Mouse (Mus musculus): ENCODE data around the gene Olfr669. TPM values are rescaled to one million over a fixed set of nuclear protein-coding genes. Genes with fewer than 3 reads are reported as not detected.
"Not testable (repeated sequence)": the region's sequence is repeated elsewhere in the genome, so short reads cannot be mapped to it uniquely, and the experiment has no call there.

Olfr669 gene
- not detected in 2 replicates for polyA plus RNA-seq (2012; ENCODE audit: insufficient read depth, insufficient read length, low replicate concordance, missing spikeins)

- Histone ChIP-seq H3K27ac (ENCODE audit: insufficient read depth, low read depth, low read length) (no peak within 1 kb of the TSS), H3K4me1 (ENCODE audit: control insufficient read depth, insufficient read depth, low read length) (no peaks in the 10 kb centered on the region), H3K4me3 (ENCODE audit: insufficient read depth, low read depth, low read length) (no peak within 1 kb of the TSS)
- TF ChIP-seq POLR2A (IDR thresholded peaks at IDR 0.05; ENCODE audit: insufficient read depth, low read depth, low read length) (no peak), CTCF (IDR thresholded peaks at IDR 0.05; ENCODE audit: insufficient read depth, low read depth, low read length) (no peak)
- 94% methylated on average over 1 of the region's 1 CpGs for WGBS
Observed at GRCm38 (mm10) chr7:104933940-104934339, at the start of gene Olfr669. TSS of gene Olfr669 (plus strand) at chr7:104934240.

GRCm38 (mm10) chr7:104895852-104896251 lies 38.2 kb upstream of the Olfr669 start, which contains the start of gene Olfr666:
TSS of gene Olfr666 (minus strand) at chr7:104895952.
- no peak within 1 kb of the TSS for H3K4me3 ChIP-seq (ENCODE audit: insufficient read depth, low read depth, low read length)
- no peak within 1 kb of the TSS for H3K27ac ChIP-seq (ENCODE audit: insufficient read depth, low read depth, low read length)
- WGBS, result 95% methylated on average over 2 of the region's 2 CpGs
- TF ChIP-seq POLR2A (IDR thresholded peaks at IDR 0.05; ENCODE audit: insufficient read depth, low read depth, low read length), result no peak
- TF ChIP-seq CTCF (IDR thresholded peaks at IDR 0.05; ENCODE audit: insufficient read depth, low read depth, low read length), result no peak
- H3K4me1 ChIP-seq (ENCODE audit: control insufficient read depth, insufficient read depth, low read length), result no peaks in the 10 kb centered on the region

DNA sequence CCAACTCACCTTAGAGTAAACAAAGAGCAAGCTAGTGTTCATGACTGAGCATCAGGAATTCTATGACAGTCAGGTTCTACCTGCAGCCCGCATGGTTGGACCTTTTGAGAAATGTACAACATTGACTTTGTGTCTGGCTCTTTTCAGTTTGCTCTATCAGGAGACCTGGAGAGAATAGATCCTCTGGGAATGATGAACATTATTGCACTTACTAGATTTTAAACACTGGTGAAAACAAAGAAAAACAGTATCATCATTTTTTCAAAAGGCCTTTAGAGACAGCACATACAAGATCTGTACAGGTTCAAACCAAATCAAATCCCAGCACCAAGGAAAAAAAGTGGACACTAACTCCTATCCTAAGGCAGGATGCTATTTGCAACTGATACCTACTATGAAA lies 12.7 kb upstream of the Olfr669 start, which contains the start of gene Olfr667:
TSS of gene Olfr667 (minus strand) at position 101 of the 400 bp plus-strand sequence.
- Histone ChIP-seq H3K4me1 (ENCODE audit: control insufficient read depth, insufficient read depth, low read length) (no peaks in the 10 kb centered on the region), H3K27ac (ENCODE audit: insufficient read depth, low read depth, low read length) (no peak within 1 kb of the TSS), H3K4me3 (ENCODE audit: insufficient read depth, low read depth, low read length) (no peak within 1 kb of the TSS)
- 94% methylated on average over 1 of the region's 1 CpGs for WGBS
- TF ChIP-seq CTCF (IDR thresholded peaks at IDR 0.05; ENCODE audit: insufficient read depth, low read depth, low read length), result no peak
- TF ChIP-seq POLR2A (IDR thresholded peaks at IDR 0.05; ENCODE audit: insufficient read depth, low read depth, low read length), result no peak

DNA sequence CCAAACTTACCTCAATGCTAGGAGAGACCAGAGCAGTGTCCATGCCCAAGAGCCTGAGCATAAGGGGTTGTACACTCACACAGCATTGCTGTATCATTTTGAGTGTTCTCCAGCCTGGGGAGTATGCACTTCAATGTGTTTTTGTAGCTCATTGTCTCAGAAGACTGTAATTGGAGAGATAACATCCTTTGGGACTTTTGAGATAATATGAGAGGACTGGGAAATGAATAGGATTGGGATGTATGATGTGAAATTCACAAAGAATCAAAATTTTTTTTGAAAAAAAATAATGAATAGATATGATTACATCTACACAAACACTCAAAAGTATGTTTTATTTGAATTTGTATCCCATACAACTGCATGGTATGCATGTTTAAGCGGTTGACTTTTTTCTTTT lies 6.1 kb upstream of the Olfr669 start, which contains the start of gene Olfr668:
TSS of gene Olfr668 (minus strand) at position 101 of the 400 bp plus-strand sequence.
- WGBS, result 81% methylated on average over 1 of the region's 1 CpGs
- TF ChIP-seq CTCF (IDR thresholded peaks at IDR 0.05; ENCODE audit: insufficient read depth, low read depth, low read length) (no peak), POLR2A (IDR thresholded peaks at IDR 0.05; ENCODE audit: insufficient read depth, low read depth, low read length) (no peak)
- Histone ChIP-seq H3K4me1 (ENCODE audit: control insufficient read depth, insufficient read depth, low read length) (no peaks in the 10 kb centered on the region), H3K27ac (ENCODE audit: insufficient read depth, low read depth, low read length) (no peak within 1 kb of the TSS), H3K4me3 (ENCODE audit: insufficient read depth, low read depth, low read length) (no peak within 1 kb of the TSS)

- H3K27ac ChIP-seq (ENCODE audit: insufficient read depth, low read depth, low read length); H3K4me3 ChIP-seq (ENCODE audit: insufficient read depth, low read depth, low read length); H3K4me1 ChIP-seq (ENCODE audit: control insufficient read depth, insufficient read depth, low read length): not testable (repeated sequence)
- WGBS, result 95% methylated on average over 16 of the region's 16 CpGs
Observed at GRCm38 (mm10) chr7:104950234-104950633, 16.2 kb downstream of the Olfr669 start.

DNA sequence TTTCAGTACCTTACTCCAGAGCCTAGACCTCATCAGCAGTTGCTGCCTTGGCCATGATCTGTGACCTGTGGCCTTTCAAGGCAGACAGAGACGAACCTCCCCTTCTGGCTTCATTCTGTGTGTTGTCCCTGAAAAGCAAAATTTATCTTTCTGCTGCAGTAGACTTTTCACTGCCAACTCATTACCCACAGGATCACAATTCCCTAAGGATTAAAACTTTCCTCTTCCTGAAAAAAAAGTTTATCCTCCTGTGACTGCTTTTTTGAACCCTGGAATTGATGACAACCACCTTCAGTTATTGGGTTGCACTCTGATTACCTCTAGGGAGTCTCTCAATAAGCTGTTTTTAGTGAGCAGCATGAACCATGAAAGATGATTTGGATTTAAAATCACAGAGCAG lies 28.5 kb downstream of the Olfr669 start, which contains the start of gene Olfr670:
TSS of gene Olfr670 (minus strand) at position 101 of the 400 bp plus-strand sequence.
- Histone ChIP-seq H3K4me1 (ENCODE audit: control insufficient read depth, insufficient read depth, low read length) (no peaks in the 10 kb centered on the region), H3K27ac (ENCODE audit: insufficient read depth, low read depth, low read length) (no peak within 1 kb of the TSS), H3K4me3 (ENCODE audit: insufficient read depth, low read depth, low read length) (no peak within 1 kb of the TSS)
- TF ChIP-seq POLR2A (IDR thresholded peaks at IDR 0.05; ENCODE audit: insufficient read depth, low read depth, low read length) (no peak), CTCF (IDR thresholded peaks at IDR 0.05; ENCODE audit: insufficient read depth, low read depth, low read length) (no peak)
- 71% methylated on average over 1 of the region's 1 CpGs for WGBS

DNA sequence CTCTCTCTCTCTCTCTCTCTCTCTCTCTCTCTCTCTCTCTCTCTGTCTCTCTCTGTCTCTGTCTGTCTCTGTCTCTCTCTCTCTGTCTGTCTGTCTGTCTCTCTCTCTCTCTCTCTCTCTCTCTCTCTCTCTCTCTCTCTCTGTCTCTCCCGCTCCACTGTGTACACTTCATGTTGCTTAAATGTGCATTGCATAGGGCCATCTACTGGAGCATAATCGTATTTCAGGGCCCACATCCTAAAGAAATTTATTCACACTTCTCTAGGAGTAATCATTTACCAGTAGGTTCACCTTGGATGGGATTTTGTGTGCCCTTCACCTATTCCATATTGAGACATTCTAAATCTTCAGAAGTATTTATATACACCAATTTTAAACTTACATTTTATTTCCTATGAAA lies 38.5 kb downstream of the Olfr669 start:
- H3K4me1 ChIP-seq (ENCODE audit: control insufficient read depth, insufficient read depth, low read length); H3K4me3 ChIP-seq (ENCODE audit: insufficient read depth, low read depth, low read length); H3K27ac ChIP-seq (ENCODE audit: insufficient read depth, low read depth, low read length): not testable (repeated sequence)
- 60% methylated on average over 2 of the region's 2 CpGs for WGBS

- TF ChIP-seq POLR2A (IDR thresholded peaks at IDR 0.05; ENCODE audit: insufficient read depth, low read depth, low read length) (no peak), CTCF (IDR thresholded peaks at IDR 0.05; ENCODE audit: insufficient read depth, low read depth, low read length) (no peak)
- Histone ChIP-seq H3K27ac (ENCODE audit: insufficient read depth, low read depth, low read length) (no peak within 1 kb of the TSS), H3K4me3 (ENCODE audit: insufficient read depth, low read depth, low read length) (no peak within 1 kb of the TSS), H3K4me1 (ENCODE audit: control insufficient read depth, insufficient read depth, low read length) (no peaks in the 10 kb centered on the region)
- WGBS, result 70% methylated on average over 1 of the region's 1 CpGs
Observed at GRCm38 (mm10) chr7:104979026-104979425, 45.0 kb downstream of the Olfr669 start, which contains the start of gene Olfr671. TSS of gene Olfr671 (minus strand) at chr7:104979126.

Other genes with a start within 250 kb of the Olfr669 start
- not detected in 2 replicates for gene Olfr661, start 247.7 kb upstream of the Olfr669 start, polyA plus RNA-seq (2012; ENCODE audit: insufficient read depth, insufficient read length, low replicate concordance, missing spikeins)
- not detected in 2 replicates for gene Usp17le, start 156.8 kb upstream of the Olfr669 start, polyA plus RNA-seq (2012; ENCODE audit: insufficient read depth, insufficient read length, low replicate concordance, missing spikeins)
- gene Usp17lb, start 91.6 kb upstream of the Olfr669 start, polyA plus RNA-seq (2012; ENCODE audit: insufficient read depth, insufficient read length, low replicate concordance, missing spikeins), result not detected in 2 replicates
- gene Usp17la, start 77.2 kb upstream of the Olfr669 start, polyA plus RNA-seq (2012; ENCODE audit: insufficient read depth, insufficient read length, low replicate concordance, missing spikeins), result not detected in 2 replicates
- not detected in 2 replicates for gene Olfr665, start 56.2 kb upstream of the Olfr669 start, polyA plus RNA-seq (2012; ENCODE audit: insufficient read depth, insufficient read length, low replicate concordance, missing spikeins)
- not detected in 2 replicates for gene Olfr666, start 38.3 kb upstream of the Olfr669 start, polyA plus RNA-seq (2012; ENCODE audit: insufficient read depth, insufficient read length, low replicate concordance, missing spikeins)
- not detected in 2 replicates for gene Olfr667, start 12.8 kb upstream of the Olfr669 start, polyA plus RNA-seq (2012; ENCODE audit: insufficient read depth, insufficient read length, low replicate concordance, missing spikeins)
- gene Olfr668, start 6.2 kb upstream of the Olfr669 start, polyA plus RNA-seq (2012; ENCODE audit: insufficient read depth, insufficient read length, low replicate concordance, missing spikeins), result not detected in 2 replicates
- not detected in 2 replicates for gene Olfr670, start 28.4 kb downstream of the Olfr669 start, polyA plus RNA-seq (2012; ENCODE audit: insufficient read depth, insufficient read length, low replicate concordance, missing spikeins)
- not detected in 2 replicates for gene Olfr671, start 44.9 kb downstream of the Olfr669 start, polyA plus RNA-seq (2012; ENCODE audit: insufficient read depth, insufficient read length, low replicate concordance, missing spikeins)
- not detected in 2 replicates for gene Olfr672, start 67.8 kb downstream of the Olfr669 start, polyA plus RNA-seq (2012; ENCODE audit: insufficient read depth, insufficient read length, low replicate concordance, missing spikeins)
- not detected in 2 replicates for gene Olfr675, start 94.2 kb downstream of the Olfr669 start, polyA plus RNA-seq (2012; ENCODE audit: insufficient read depth, insufficient read length, low replicate concordance, missing spikeins)
- gene Olfr676, start 98.5 kb downstream of the Olfr669 start, polyA plus RNA-seq (2012; ENCODE audit: insufficient read depth, insufficient read length, low replicate concordance, missing spikeins), result not detected in 2 replicates
- gene Olfr677, start 117.1 kb downstream of the Olfr669 start, polyA plus RNA-seq (2012; ENCODE audit: insufficient read depth, insufficient read length, low replicate concordance, missing spikeins), result not detected in 2 replicates
- not detected in 2 replicates for gene Olfr678, start 130.2 kb downstream of the Olfr669 start, polyA plus RNA-seq (2012; ENCODE audit: insufficient read depth, insufficient read length, low replicate concordance, missing spikeins)
- not detected in 2 replicates for gene Olfr679, start 147.0 kb downstream of the Olfr669 start, polyA plus RNA-seq (2012; ENCODE audit: insufficient read depth, insufficient read length, low replicate concordance, missing spikeins)
- not detected in 2 replicates for gene Olfr680-ps1, start 158.6 kb downstream of the Olfr669 start, polyA plus RNA-seq (2012; ENCODE audit: insufficient read depth, insufficient read length, low replicate concordance, missing spikeins)
- not detected in 2 replicates for gene Olfr681, start 182.6 kb downstream of the Olfr669 start, polyA plus RNA-seq (2012; ENCODE audit: insufficient read depth, insufficient read length, low replicate concordance, missing spikeins)
- not detected in 2 replicates for gene Olfr683, start 212.8 kb downstream of the Olfr669 start, polyA plus RNA-seq (2012; ENCODE audit: insufficient read depth, insufficient read length, low replicate concordance, missing spikeins)
- not detected in 2 replicates for gene Olfr684, start 229.4 kb downstream of the Olfr669 start, polyA plus RNA-seq (2012; ENCODE audit: insufficient read depth, insufficient read length, low replicate concordance, missing spikeins)